Mouse (Mus musculus) neural tube, embryonic 13.5 days (tissue): ENCODE data around the gene Cfhr1. TPM values are rescaled to one million over a fixed set of nuclear protein-coding genes. Genes with fewer than 3 reads are reported as not detected.

Experiments
- ATAC-seq: fragments of 200-750 bp; cut with Nextera tagmentation; 2 replicates; pipeline ENCODE4 v1.8.0; 2017; ENCODE audit warnings: low read depth, mild to moderate bottlenecking, moderate TSS enrichment, moderate library complexity
- H3K27ac ChIP-seq: fragments of 300-500 bp; sonication (generic); replicated peaks from 2 replicates; pipeline ENCODE4 v1.5.1; 2015; ENCODE audit warnings: moderate library complexity, mild to moderate bottlenecking, inconsistent platforms
- H3K27me3 ChIP-seq: fragments of 300-500 bp; sonication (generic); 2 replicates; pipeline ENCODE4 v1.6.1; 2015; ENCODE audit warnings: mild to moderate bottlenecking, inconsistent platforms
- H3K36me3 ChIP-seq: fragments of 300-500 bp; sonication (generic); 2 replicates; pipeline ENCODE4 v1.6.1; 2015; ENCODE audit warnings: mild to moderate bottlenecking, inconsistent platforms
- H3K4me1 ChIP-seq: fragments of 300-500 bp; sonication (generic); replicated peaks from 2 replicates; pipeline ENCODE4 v1.6.1; 2015; ENCODE audit warnings: inconsistent platforms
- H3K4me2 ChIP-seq: fragments of 300-500 bp; sonication (generic); 2 replicates; pipeline ENCODE4 v1.6.1; 2015; ENCODE audit warnings: inconsistent platforms, mild to moderate bottlenecking, moderate library complexity
- H3K4me3 ChIP-seq: fragments of 300-500 bp; sonication (generic); 2 replicates; pipeline ENCODE4 v1.5.1; 2015; ENCODE audit warnings: mild to moderate bottlenecking, inconsistent platforms
- H3K9ac ChIP-seq: fragments of 300-500 bp; sonication (generic); 2 replicates; pipeline ENCODE4 v1.6.1; 2015; ENCODE audit warnings: moderate library complexity, mild to moderate bottlenecking, inconsistent platforms
- H3K9me3 ChIP-seq: fragments of 300-500 bp; sonication (generic); 2 replicates; pipeline ENCODE4 v1.6.1; 2016; ENCODE audit warnings: inconsistent platforms
- WGBS: fragments of 180-500 bp; shearing (Covaris S2); methylation state at CpG from one replicate; pipeline ENCODE4 v1.1.7; 2015; 5-methylcytosine and 5-hydroxymethylcytosine counted together
- polyA plus RNA-seq: library from polyadenylated mRNA; unstranded; fragments of >200 nt; fragmentation: Nextera tagmentation; extraction: Ambion mirVana; gene quantifications from 2 replicates; pipeline ENCODE4 v1.2.1, GENCODE M21; 2015

Cfhr1 gene
- not detected in 2 replicates for polyA plus RNA-seq

- Histone ChIP-seq H3K27ac (no peak within 1 kb of the TSS), H3K27me3 (no peaks in the 10 kb centered on the region), H3K9ac (no peak within 1 kb of the TSS), H3K4me2 (no peak within 1 kb of the TSS), H3K9me3 (no peaks in the 10 kb centered on the region), H3K4me1 (no peaks in the 10 kb centered on the region), H3K36me3 (no peaks in the 10 kb centered on the region), H3K4me3 (no peak within 1 kb of the TSS)
- ATAC-seq = no peak
- 86% methylated on average over 1 of the region's 1 CpGs for WGBS
Observed at GRCm38 (mm10) chr1:139560024-139560423, at the start of gene Cfhr1. Gene Cfhr1 (minus strand): TSS chr1:139560272.

GRCm38 (mm10) chr1:139551311-139551710, 8.8 kb downstream of the Cfhr1 start:
- 84% methylated on average over 1 of the region's 1 CpGs for WGBS
- ATAC-seq = no peak
- Histone ChIP-seq H3K27me3 (no peaks in the 10 kb centered on the region), H3K4me1 (no peaks in the 10 kb centered on the region), H3K9me3 (no peaks in the 10 kb centered on the region), H3K27ac (no peak overlapping the region), H3K9ac (no peak overlapping the region), H3K4me2 (no peak overlapping the region), H3K36me3 (no peaks in the 10 kb centered on the region), H3K4me3 (no peak overlapping the region)

GRCm38 (mm10) chr1:139548536-139548935, 11.5 kb downstream of the Cfhr1 start:
- Histone ChIP-seq H3K9me3 (no peaks in the 10 kb centered on the region), H3K4me2 (no peak overlapping the region), H3K36me3 (no peaks in the 10 kb centered on the region), H3K9ac (no peak overlapping the region), H3K4me1 (no peaks in the 10 kb centered on the region), H3K27me3 (no peaks in the 10 kb centered on the region), H3K4me3 (no peak overlapping the region), H3K27ac (no peak overlapping the region)
- WGBS = 93% methylated on average over 1 of the region's 1 CpGs
- no peak for ATAC-seq

- ATAC-seq = no peak
- Histone ChIP-seq H3K9me3 (no peaks in the 10 kb centered on the region), H3K4me1 (no peaks in the 10 kb centered on the region), H3K27ac (no peak overlapping the region), H3K4me3 (no peak overlapping the region), H3K36me3 (no peaks in the 10 kb centered on the region), H3K27me3 (no peaks in the 10 kb centered on the region), H3K9ac (no peak overlapping the region), H3K4me2 (no peak overlapping the region)
- WGBS = 89% methylated on average over 12 of the region's 12 CpGs
Observed at GRCm38 (mm10) chr1:139514556-139514955, 45.5 kb downstream of the Cfhr1 start.

GRCm38 (mm10) chr1:139501258-139501752, 58.8 kb downstream of the Cfhr1 start, which contains the start of gene F13b:
Gene F13b (plus strand): TSS chr1:139501702.
- H3K27ac ChIP-seq = no peak within 1 kb of the TSS
- no peaks in the 10 kb centered on the region for H3K4me1 ChIP-seq
- no peak for ATAC-seq
- H3K36me3 ChIP-seq = no peaks in the 10 kb centered on the region
- no peak within 1 kb of the TSS for H3K4me2 ChIP-seq
- 88% methylated on average over 3 of the region's 3 CpGs for WGBS
- no peaks in the 10 kb centered on the region for H3K27me3 ChIP-seq
- no peak within 1 kb of the TSS for H3K9ac ChIP-seq
- H3K9me3 ChIP-seq = no peaks in the 10 kb centered on the region
- no peak within 1 kb of the TSS for H3K4me3 ChIP-seq

- ATAC-seq = no peak
- Histone ChIP-seq H3K36me3 (no peaks in the 10 kb centered on the region), H3K9ac (no peak overlapping the region), H3K9me3 (no peaks in the 10 kb centered on the region), H3K4me2 (no peak overlapping the region), H3K4me1 (no peaks in the 10 kb centered on the region), H3K4me3 (no peak overlapping the region), H3K27ac (no peak overlapping the region), H3K27me3 (no peaks in the 10 kb centered on the region)
Observed at GRCm38 (mm10) chr1:139499751-139500150, 60.3 kb downstream of the Cfhr1 start.

Other genes with a start within 250 kb of the Cfhr1 start
- 1.1 and 1.3 TPM in 2 replicates for gene Crb1, start 183.2 kb downstream of the Cfhr1 start, polyA plus RNA-seq
- gene Zbtb41, start 138.0 kb downstream of the Cfhr1 start, polyA plus RNA-seq = 9.8 and 11.7 TPM in 2 replicates
- gene Aspm, start 105.5 kb downstream of the Cfhr1 start, polyA plus RNA-seq = 3.2 and 4.1 TPM in 2 replicates
- gene F13b, start 58.6 kb downstream of the Cfhr1 start, polyA plus RNA-seq = not detected in 2 replicates
- gene Gm4788, start 221.0 kb upstream of the Cfhr1 start, polyA plus RNA-seq = not detected in 2 replicates